Mouse (Mus musculus): ENCODE data around the gene Tril.

- TF ChIP-seq POLR2A (IDR thresholded peaks at IDR 0.05; ENCODE audit: insufficient read depth, low read depth, low read length) (no peak), CTCF (IDR thresholded peaks at IDR 0.05; ENCODE audit: insufficient read depth, low read depth, low read length) (no peak)
Observed at GRCm38 (mm10) chr6:53781171-53781570, 39.5 kb downstream of the Tril start.

All from olfactory bulb, adult 2 months (tissue).